Mouse (Mus musculus): ENCODE results near the gene Dennd1b. TPM values are rescaled to one million over a fixed set of nuclear protein-coding genes. Genes with fewer than 3 reads are reported as not detected.

Dennd1b gene
- total and polyA plus RNA-seq, 3 experiments = 8.0 to 8.9 (median 8.0) TPM

Other genes with a start within 250 kb of the Dennd1b start
- gene Lhx9, start 114.9 kb upstream of the Dennd1b start, total RNA-seq (2012; rRNA removed) = 0.21 TPM in 2 replicates
- 0.09 and 0.16 TPM in 2 replicates for gene Lhx9, start 114.9 kb upstream of the Dennd1b start, total RNA-seq (2014; rRNA removed)
- gene Lhx9, start 114.9 kb upstream of the Dennd1b start, polyA plus RNA-seq (2012; ENCODE audit: insufficient read length, low read depth) = 0.23 and 0.34 TPM in 2 replicates
- gene 2310009B15Rik, start 106.6 kb upstream of the Dennd1b start, total RNA-seq (2012; rRNA removed) = 17.2 and 17.5 TPM in 2 replicates
- 35.0 and 39.8 TPM in 2 replicates for gene 2310009B15Rik, start 106.6 kb upstream of the Dennd1b start, total RNA-seq (2014; rRNA removed)
- 17.8 and 20.0 TPM in 2 replicates for gene 2310009B15Rik, start 106.6 kb upstream of the Dennd1b start, polyA plus RNA-seq (2012; ENCODE audit: insufficient read length, low read depth)